Mouse (Mus musculus) left cerebral cortex, postnatal 10 days (tissue): Measurements from ENCODE around the gene Rnf168. TPM values are rescaled to one million over a fixed set of nuclear protein-coding genes. Genes with fewer than 3 reads are reported as not detected.
"Not testable (repeated sequence)": the region's sequence is repeated elsewhere in the genome, so short reads cannot be mapped to it uniquely, and the experiment has no call there.

Experiments used
- DNase-seq, 2 experiments: peaks; one replicate each; pipeline ENCODE4 v3.0.0; 2021 to 2022; ENCODE audit warnings: low spot score in 2 of 2, mixed read lengths in 1 of 2; ENCODE audit errors: extremely low spot score in 1 of 2
- intact Hi-C: fragments of 180-260 bp; cut with DNase I; formaldehyde crosslinking; loops from one replicate; pipeline ENCODE4 v1.15.1; 2025
- total RNA-seq, 2 experiments: library from RNA; stranded (reverse); gene quantifications; 2 replicates each; pipeline ENCODE4 v1.2.3; 2021

Gene Rnf168
- total RNA-seq: 10 to 100 TPM; 29.6 to 34.4 TPM

DNA sequence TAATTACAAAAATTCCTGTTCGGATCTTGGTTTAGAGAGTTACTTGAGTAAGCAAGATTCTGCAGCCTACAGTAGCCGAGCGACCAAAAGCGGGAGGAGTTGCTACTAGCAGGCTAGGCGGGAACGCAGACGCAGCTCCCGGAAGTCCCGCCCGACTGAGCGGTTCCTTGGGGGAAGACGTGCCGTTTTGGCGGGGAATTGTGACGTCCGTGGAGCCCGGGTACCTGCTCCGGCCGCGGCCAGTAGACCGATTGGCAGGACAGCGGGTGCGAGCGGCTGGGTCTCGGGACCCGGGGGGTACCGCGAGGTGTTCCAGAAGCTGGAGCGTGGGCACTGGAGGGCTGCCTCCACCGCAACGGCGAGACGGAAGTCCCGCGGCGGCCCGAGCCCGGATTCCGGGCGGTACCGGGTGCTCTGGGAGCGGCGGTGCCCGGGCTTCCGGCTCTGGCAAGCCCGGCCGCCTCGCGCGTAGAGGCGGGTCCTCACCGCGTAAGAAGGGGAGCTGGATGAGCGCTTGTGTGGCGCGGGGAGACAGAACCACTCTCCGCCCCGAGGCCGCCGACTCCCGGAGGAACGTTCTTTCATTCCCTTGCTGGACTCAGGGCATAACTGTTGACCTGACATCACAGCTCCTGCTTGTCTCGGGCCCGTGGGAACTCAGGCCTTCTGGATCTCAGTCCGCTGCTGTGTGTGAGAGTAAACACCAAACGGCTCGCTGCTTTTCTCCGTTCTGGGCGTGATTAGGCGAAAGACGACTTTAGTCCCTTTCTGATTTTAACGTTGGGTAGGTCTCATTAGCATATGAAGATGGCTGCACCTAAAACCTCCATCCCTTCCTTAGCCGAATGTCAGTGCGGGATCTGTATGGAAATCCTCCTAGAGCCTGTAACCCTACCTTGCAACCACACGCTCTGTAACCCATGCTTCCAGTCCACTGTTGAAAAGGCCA lies at the start of gene Rnf168:
Rnf168 (plus strand) TSS at position 152 of the 949 bp plus-strand sequence.
- intact Hi-C loops: no loop called here

DNA sequence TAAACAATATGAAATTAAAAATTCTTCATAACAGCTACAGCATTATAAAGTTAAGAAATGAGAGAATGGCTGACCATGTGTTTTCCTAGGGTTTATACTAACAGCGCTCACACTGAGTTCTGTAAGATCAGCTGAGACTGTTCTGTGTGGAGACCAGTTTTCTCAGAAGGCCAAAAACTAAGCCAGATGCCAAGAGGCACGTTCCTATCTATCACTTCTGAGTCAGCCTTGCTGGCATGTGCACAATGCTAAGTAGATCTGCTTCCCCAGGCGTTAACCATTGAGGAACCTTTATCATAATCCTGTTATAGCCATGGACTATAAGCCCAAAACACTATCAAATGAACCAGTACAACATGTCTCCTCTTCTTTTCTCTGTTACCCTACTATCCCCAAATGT lies 45.2 kb upstream of the Rnf168 start:
- DNase-seq, intact Hi-C loops: not testable (repeated sequence)

More for the DNA sequence above, at the start of gene Rnf168:
- peak; percentile 89 to 93 for DNase-seq

DNA sequence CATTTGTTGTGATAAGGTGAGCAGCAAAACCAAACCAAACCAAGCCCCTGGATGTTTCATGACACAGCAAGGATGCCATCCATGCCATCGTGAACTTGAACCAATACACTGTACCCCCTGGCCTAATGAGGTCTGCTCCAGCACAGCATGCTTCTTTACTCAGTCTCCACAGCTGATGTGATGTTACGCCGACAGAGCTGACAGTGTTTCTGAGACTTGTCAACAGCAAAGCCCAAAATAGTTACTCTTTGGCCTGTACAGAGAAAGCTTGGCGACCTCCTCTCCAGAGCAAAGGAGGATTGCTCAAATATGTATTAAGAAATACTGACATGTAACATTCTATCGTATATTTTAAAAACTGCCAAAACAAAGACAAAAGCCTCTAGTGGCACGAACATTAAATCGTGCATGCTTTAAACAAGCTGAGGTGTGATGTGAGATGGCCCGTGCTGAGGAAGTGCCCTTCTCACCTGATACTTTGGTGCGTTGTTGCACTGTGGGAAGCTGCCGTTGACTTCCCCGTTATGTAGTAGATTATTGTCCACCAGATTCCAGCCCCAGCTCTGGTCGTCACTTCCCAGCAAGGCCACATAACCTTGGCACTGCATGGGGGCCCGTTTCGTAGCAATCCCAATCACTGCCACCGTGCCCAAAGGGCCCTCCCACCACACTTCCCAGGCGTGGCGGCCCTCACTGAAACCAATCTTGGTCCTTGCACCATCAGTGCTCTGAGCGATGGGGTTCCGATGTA lies 39.2 kb upstream of the Rnf168 start:
- intact Hi-C loops: no loop called here
- no peak for DNase-seq

DNA sequence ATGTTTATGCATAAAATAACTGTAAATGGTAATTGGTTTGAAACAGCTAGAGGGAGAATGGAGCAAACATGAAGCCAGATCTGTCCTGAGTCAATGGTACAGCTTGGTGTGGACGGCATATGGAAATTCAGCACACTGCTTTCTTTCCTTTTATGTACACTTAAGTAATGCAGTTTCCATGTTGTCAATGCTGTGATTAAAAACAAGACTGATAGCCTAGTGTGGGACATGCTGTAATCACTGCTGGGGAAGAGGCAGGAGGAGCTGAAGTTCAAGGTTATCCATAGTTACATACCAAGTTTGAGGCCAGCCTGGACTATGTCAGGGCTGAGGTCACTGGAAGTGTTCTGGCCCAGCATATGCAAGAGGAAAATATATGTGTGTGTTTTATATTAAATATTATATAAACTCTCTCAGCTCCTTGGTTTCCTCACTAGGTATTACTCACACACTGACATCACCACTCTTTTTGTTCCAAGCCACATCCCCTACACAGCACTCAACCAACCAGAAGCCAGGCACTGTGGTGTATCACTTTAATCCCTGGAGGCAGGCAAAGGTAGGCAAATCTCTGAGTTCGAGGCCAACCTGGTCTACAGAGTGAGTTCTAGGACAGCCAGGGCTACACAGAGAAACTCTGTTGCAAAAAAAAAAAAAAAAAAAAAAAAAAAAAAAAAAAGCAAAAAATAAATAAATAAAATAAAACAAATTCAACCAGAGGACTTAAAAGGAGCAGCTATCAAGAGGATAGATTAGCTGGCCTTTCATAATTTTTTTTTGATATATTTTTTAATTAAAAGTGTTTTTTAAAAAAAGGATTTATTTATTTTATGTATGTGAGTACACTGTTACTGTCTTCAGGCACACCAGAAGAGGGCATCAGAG lies 37.6 kb upstream of the Rnf168 start:
- DNase-seq: no peak
- intact Hi-C loops: loop anchor here (10.0 kb wide), 1 partner anchor 125 kb away; no protein-coding TSS in a partner anchor

DNA sequence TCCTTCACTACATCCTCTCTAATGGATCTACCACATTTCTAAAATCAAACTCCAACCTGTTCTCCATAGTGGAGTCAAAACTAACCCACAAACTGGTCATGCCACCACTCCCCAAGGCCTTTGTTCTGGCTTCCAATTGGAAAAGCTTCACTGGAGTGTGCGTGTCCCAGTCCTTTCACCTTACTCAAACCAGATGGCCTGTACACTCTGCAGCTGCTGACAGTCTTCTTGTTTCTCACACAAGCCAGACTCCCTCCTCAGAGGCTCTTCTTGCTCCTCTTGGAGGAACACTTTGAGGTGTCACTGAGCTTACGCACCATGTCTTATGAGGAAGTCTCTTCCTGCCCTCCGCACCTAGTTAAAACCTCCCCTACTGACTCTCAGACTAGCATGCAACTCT lies 33.4 kb upstream of the Rnf168 start:
- intact Hi-C loops: loop anchor here (10.0 kb wide), 1 partner anchor 129 kb away; no protein-coding TSS in a partner anchor
- DNase-seq: no peak

DNA sequence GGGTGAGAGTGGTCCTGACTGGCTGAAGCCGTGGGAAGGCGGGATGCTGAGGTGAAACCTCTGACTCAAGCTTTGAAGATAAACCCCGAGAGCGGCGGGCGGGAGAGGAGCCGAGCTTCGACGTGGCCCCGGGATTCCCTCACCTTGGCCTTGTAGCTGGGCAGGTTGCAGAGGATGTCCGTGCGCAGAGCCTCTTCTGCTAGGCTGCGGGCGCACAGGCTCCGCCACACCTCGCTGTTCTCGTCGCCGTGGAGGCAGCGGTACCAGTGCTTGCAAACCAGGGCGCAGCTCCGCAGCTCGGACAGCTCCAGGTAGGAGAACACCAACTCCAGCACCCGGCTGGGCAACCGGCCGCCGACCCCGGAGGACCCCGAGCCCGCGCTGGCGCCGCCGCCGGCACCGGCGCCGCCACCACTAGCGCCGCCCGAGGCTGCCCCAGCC lies 30.9 kb upstream of the Rnf168 start:
- DNase-seq: peak in 1 of 2 experiments; percentile 16
- intact Hi-C loops: loop anchor here (10.0 kb wide), 1 partner anchor 132 kb away; no protein-coding TSS in a partner anchor

DNA sequence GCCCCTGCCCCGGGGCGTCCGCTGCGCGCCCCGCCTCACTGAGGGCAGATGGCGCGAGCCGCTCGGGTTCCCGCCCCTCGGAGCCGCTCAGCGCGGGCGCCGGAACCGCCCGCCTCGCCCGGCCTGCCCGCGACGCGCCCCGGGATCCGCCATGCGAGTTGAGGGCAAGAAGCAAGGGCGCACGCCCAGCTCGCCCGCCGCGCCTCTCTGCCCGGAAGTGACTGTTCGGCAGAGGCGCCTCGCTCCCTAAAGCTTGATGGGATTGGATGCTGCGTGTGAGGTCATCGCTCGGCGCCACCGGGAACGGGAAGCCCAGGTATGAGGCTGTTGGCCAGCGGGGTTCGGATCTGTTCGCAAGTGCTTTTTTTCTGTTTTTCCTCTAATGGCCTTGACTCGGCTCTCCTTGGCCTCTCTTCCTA lies 30.3 kb upstream of the Rnf168 start, which contains the start of the genes Fbxo45 and Wdr53:
Fbxo45 (minus strand) TSS at position 207 of the 419 bp plus-strand sequence.
Wdr53 (plus strand) TSS at position 276 of the 419 bp plus-strand sequence.
- intact Hi-C loops: loop anchor here (10.0 kb wide), 1 partner anchor 132 kb away; no protein-coding TSS in a partner anchor
- peak; percentile 97 to 98 for DNase-seq

DNA sequence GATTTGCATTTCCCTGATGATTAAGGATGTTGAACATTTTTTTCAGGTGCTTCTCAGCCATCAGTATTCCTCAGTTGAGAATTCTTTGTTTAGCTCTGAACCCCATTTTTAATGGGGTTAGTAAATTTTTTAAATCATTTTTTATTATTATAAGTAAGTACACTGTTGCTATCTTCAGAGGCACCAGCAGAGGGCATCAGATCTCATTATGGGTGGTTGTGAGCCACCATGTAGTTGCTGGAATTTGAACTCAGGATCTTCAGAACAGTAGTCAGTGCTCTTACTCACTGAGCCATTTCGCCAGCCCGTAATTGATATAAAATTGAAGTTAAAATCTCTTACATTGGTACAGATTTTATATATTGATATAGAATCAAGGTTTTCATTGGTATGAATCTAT lies 13.0 kb upstream of the Rnf168 start:
- DNase-seq, intact Hi-C loops: not testable (repeated sequence)

DNA sequence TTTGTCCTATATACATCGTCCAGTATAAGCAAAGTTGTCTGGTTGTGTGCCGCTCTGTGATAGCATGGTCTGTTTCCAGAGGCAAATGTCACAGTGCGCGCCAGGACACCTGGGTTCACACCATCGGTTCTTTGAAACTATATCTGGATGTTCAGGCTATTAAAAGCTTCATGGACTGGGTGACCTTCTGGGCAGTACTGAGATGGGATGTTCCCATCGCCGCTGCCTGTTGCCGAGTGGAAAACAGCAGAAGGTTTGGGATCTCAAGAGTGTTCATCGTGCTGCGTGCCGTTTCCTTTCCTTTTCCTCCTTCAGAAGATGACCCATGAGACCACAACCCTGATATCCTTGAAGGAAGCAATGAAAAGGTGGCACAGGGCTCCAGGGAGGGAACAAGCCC lies 6.0 kb upstream of the Rnf168 start, which contains the start of gene Smco1:
Smco1 (plus strand) TSS at position 178 of the 400 bp plus-strand sequence.
- intact Hi-C loops: no loop called here
- no peak for DNase-seq

DNA sequence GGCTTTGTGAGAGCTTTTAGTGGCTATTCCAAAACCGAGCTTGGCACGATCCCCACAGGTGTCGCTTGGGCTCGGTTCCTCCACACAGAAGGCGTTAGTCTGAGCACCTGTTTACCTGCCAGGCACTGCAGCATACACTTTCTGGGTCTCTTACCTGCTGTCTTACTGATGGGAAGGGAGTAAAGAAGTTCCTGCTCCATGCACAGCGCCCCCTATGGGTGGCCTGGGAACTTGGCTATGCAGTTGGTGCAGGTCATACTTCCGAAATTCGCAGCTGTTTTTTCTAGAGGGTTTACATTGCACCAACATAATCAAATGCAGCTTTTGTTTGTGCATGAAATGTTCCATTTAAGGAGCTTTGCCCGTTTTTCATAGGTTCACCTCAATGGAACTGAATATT lies 3.9 kb upstream of the Rnf168 start:
- DNase-seq: peak in 1 of 2 experiments; percentile 20
- intact Hi-C loops: no loop called here

DNA sequence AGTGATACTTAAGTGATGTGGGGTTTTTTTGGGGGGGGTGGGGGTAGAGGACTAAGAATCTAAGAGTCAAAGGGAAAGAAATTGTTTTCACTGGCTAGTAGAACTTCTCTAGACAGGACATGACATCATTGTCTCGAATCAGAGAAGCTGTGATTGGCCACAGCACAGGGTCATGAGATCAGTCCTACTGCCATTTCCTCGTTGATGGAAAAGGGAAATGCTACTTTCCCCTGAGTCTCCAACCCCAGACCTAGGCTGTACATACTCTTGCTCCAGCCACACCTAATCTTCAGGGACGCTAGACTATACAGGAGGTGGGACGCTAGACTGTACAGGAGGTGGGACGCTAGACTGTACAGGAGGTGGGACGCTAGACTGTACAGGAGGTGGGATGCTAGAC lies 2.2 kb upstream of the Rnf168 start:
- no peak for DNase-seq
- intact Hi-C loops: no loop called here

DNA sequence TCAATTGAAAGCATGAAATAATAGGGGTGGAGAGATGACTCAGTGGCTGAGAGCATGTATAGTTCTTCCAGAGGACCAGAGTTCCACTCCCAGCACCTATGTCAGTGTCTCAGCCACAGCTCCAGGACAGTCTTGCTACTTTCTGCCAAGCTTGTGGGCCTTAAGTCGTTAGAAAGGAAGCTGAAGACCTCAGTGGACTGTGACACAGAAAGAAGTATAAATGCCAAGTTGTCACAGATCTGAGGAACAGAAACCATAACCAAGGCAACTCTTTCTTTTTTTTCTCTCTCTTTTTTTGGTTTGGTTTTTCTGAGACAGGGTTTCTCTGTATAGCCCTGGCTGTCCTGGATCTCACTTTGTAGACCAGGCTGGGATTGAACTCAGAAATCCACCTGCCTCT lies 1.4 kb upstream of the Rnf168 start:
- no peak for DNase-seq
- intact Hi-C loops: no loop called here

DNA sequence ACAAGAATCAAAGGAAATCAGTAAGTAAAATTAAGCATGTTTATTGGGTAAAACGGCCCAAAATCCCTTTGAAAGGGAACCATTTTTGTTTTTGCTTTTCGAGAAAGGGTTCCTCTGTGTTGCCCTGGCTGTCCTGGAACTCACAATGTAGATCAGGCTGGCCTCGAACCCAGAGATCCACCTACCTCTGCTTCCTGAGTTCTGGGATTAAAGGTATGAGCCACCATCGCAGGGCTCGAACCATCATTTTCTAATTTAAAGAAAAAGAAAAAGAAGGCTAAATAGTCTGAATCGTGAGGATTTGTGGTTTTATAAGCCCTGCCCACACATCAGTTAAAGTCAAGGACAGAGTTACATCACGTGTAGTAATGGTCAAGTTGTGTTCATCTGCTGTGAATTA lies 1.1 kb downstream of the Rnf168 start:
- intact Hi-C loops: no loop called here
- DNase-seq: no peak

DNA sequence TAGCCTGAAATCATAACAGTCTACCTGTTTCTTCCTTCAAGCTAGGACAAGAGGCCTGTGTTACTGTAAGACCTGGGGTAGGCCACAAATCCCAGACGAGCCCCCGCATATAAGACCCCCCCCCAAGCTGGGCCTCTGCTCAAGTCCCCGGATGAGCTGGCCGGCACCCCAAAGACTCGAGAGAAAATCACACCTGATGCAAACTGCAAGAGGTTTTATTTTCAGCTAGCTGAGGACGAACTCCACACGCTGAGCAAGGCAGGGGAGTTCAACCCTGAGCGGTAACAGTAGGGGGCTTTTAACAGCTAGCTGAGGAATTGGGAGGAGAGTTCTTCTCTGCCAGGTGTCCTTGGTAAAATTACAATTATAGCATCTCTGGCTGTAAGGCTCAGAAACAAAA lies 3.0 kb downstream of the Rnf168 start:
- no peak for DNase-seq
- intact Hi-C loops: loop anchor here (5.0 to 10.0 kb wide), 2 partner anchors 105 to 318 kb away; no protein-coding TSS in a partner anchor

DNA sequence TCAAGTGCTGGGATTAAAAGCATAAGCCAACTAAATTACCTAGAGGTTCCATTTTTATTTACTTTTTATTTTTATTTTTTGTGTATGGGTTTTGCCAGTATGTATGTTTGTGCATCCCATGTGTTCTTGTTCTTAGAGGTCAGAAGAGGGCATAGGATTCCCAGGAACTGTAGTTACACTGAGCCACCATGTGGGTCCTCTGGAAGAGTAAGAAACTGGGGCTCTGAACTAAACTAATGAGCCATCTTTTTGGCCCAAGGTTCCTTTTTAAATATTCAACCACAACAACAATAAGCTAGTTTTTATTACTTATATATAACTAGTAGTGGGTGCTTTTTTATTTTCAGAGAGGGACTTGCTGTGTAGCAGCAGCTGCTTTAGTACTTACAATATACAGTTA lies 5.3 kb downstream of the Rnf168 start:
- intact Hi-C loops: loop anchor here (5.0 to 10.0 kb wide), 2 partner anchors 102 to 320 kb away; no protein-coding TSS in a partner anchor
- no peak for DNase-seq

DNA sequence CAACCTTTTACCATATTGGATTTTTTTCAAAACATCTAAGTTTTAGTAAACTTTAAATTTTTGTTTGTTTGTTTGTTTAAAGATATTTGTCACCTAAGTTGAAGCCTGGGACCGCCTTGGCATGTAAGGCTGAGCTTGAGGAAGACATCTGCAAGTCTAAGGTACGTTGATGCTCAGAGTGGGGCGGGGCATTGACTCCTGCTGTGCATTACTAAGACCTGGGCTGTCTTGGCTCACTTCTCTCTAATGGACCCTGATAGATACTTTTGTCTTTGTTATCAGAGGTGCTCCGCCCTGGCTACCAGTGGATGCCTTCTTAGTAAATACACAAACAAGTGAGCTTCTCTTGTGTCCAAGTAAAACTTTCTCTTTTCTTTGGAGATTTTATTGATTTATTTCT lies 14.6 kb downstream of the Rnf168 start:
- intact Hi-C loops: loop anchor here (10.0 kb wide), 1 partner anchor 323 kb away; no protein-coding TSS in a partner anchor
- no peak for DNase-seq

DNA sequence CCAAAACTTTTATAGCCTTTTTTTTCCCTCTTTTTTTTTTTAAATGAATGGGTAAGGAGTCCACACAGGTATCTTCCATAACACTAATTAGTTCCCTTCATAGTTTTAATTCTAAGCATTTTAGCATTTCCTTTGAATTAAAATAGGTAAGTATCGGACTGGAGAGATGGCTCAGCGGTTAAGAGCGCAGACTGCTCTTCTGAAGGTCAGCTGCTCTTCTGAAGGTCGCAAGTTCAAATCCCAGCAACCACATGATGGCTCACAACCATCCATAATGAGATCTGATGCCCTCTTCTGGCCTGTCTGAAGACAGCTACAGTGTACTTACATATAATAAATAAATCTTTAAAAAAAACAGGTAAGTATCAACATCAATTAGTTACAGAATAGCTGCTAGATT lies 22.4 kb downstream of the Rnf168 start:
- intact Hi-C loops: loop anchor here (10.0 kb wide), 1 partner anchor 315 kb away; no protein-coding TSS in a partner anchor
- not testable (repeated sequence) for DNase-seq

DNA sequence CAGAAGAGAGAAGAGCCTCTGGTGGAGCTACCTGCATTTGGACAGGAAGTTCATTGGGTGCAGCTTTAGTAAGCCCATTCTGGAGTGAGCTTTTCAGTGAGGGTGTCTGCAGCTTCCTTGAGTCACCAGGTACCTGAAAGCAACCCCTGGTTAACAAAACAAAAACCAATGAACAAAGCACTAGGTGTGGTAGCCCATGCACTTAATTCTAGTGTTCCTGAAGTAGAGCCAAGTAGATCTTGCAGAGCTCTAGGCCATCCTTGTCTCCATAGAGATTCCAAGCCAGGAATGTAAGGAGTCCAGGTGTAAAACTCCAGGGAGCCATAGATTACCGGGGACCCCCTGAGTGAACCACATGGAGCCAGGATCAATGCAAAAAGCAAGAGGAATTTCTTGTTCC lies 25.8 kb downstream of the Rnf168 start:
- intact Hi-C loops: no loop called here
- DNase-seq: no peak
